Mouse (Mus musculus) testis, adult 2 months (tissue): ENCODE results near the gene Ism1.

Source experiments
- CTCF ChIP-seq: fragments of 200-500 bp; IDR thresholded peaks from 2 replicates; pipeline ENCODE4 v1.5.1; 2012; ENCODE audit warnings: low read depth, mild to moderate bottlenecking, inconsistent platforms, low read length, moderate library complexity; ENCODE audit not compliant: control insufficient read depth, insufficient read depth, insufficient replicate concordance
- POLR2A ChIP-seq: fragments of 200-500 bp; IDR thresholded peaks from 2 replicates; pipeline ENCODE4 v1.6.1; 2012; ENCODE audit warnings: low read depth, mild to moderate bottlenecking, inconsistent platforms, low read length, moderate library complexity; ENCODE audit not compliant: control insufficient read depth

GRCm38 (mm10) chr2:139764355-139764754 is 86.4 kb downstream of the Ism1 start:
- no peak for TF ChIP-seq POLR2A
- no peak for TF ChIP-seq CTCF
